Mouse (Mus musculus) bone marrow macrophage, adult 2 months (primary cell): ENCODE data around the gene Dhx33. TPM values are rescaled to one million over a fixed set of nuclear protein-coding genes. Genes with fewer than 3 reads are reported as not detected.

Experiments used
- H3K27ac ChIP-seq: 2 replicates; pipeline ENCODE4 v1.5.1; 2012; ENCODE audit warnings: low read depth, low read length; ENCODE audit not compliant: insufficient read depth
- H3K4me1 ChIP-seq: 2 replicates; pipeline ENCODE4 v1.6.1; 2012; ENCODE audit warnings: low read length; ENCODE audit not compliant: control insufficient read depth, insufficient read depth
- H3K4me3 ChIP-seq: 2 replicates; pipeline ENCODE4 v1.5.1; 2012; ENCODE audit warnings: mild to moderate bottlenecking, low read length, moderate library complexity; ENCODE audit not compliant: insufficient read depth
- CTCF ChIP-seq: IDR thresholded peaks from 2 replicates; pipeline ENCODE4 v1.5.1; 2012; ENCODE audit warnings: low read depth, mild to moderate bottlenecking, low read length, moderate library complexity
- POLR2A ChIP-seq: IDR thresholded peaks from 2 replicates; pipeline ENCODE4 v1.6.1; 2012; ENCODE audit warnings: mild to moderate bottlenecking, low read depth, low read length, borderline replicate concordance
- polyA plus RNA-seq: library from polyadenylated mRNA; stranded (reverse); fragments of >200 nt; gene quantifications from 2 replicates; pipeline ENCODE4 v1.2.4, GENCODE M21; 2012; ENCODE audit not compliant: missing spikeins, insufficient read depth, insufficient read length

Gene Dhx33
- polyA plus RNA-seq, 1 experiment, result 13.2 TPM

DNA sequence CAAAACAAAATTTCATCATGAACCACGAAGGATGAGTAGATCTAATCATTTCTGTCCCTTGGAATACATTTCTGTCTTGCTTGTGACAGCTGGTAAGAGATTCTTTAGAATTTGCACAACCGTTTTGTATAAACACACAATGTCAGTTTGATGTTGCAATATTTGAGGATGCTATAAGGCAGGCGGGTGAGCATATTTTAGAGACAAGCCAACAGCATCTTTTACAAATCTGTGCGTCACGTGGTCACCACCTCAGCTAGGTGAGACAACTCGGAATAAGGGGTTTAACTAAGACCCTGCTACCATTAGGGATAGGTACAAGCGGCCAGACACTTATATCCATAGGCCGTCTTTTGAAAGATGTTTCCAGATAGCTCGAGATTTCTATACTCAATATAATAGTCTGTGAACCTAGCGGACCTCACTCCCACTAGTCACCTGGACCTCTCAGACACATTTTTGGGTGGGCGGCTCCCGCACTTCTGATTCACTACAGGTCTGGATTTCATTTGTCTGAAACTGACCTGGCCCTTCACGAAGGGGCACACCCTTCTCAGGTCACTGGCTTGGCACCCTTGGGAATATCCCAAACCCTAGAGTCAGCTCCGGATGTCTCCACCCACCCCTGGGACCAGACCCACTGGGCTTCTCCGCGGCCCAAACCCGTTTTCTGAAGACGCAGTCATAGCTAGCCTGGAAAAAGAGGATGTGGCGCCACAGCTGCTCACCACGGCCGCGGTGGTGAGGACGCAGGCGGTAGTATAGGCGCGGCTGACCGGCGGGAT lies 14.4 kb upstream of the Dhx33 start:
- Histone ChIP-seq H3K27ac (peak overlapping the region; percentile 67), H3K4me3 (peak overlapping the region; percentile 85), H3K4me1 (peaks cover 16% of the 10 kb centered on the region)
- no peak for TF ChIP-seq CTCF
- TF ChIP-seq POLR2A, result no peak

DNA sequence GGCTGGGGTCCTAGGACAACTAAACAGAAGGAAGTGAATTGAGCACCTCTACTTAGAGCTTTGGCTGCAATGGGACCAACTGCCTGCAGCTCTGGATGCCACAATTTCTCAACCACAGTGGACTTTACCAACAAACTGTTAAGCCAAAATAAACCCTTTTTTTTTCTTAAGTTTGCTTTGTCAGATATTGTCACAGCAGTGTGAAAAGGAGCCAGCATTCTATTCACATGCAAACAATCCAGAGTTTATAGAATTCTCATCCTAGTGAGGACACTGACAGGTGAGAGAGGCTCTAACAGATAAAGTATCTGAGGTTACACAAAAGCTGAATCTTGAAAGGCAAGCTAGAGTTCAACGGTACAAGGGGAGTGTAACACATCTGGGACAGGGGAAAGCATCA lies 12.8 kb upstream of the Dhx33 start:
- no peak overlapping the region for H3K27ac ChIP-seq
- H3K4me3 ChIP-seq, result no peak overlapping the region
- TF ChIP-seq CTCF, result no peak
- peaks cover 16% of the 10 kb centered on the region for H3K4me1 ChIP-seq

DNA sequence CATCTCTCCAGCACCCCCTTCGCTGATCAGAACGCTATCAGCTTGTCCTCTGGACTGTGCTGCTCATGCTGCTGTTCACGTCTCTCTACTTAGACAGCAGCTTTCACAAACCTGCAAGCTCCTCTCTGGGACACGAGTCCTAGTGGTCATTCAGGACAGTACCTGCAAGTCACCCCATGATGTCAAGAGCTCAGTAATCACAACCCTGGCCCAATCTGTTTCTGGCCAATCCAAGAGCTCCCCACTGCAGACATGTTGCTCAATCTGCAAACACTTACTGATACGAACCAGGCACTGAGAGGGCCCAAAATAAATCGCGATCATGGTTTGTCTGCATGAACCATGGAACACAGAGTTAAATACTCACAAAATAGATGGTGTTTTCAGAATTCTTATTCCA lies 8.5 kb upstream of the Dhx33 start:
- H3K4me3 ChIP-seq, result no peak overlapping the region
- H3K4me1 ChIP-seq, result peaks cover 16% of the 10 kb centered on the region
- no peak for TF ChIP-seq POLR2A
- TF ChIP-seq CTCF, result no peak
- no peak overlapping the region for H3K27ac ChIP-seq

DNA sequence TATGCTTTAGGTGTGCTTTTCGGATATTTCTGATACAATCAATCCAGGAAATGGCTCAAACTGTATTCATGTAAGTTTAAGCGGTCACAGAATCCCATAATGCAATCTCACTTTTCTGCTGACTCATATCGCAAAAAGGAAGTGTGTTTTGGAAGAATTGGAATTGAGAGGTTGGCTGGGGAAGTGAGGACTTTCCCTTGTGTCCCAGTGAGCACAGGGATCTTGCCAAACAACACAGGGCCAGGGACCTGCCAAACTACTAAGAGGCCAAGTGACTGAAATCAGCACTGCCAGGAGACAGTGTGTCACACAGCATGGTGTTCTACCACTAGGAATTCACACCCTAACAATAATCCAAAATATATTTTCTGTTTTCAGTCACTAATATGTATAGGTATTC lies 4.1 kb upstream of the Dhx33 start:
- TF ChIP-seq POLR2A (no peak), CTCF (no peak)
- Histone ChIP-seq H3K4me3 (no peak overlapping the region), H3K27ac (peak overlapping the region; percentile 73), H3K4me1 (peaks cover 16% of the 10 kb centered on the region)

DNA sequence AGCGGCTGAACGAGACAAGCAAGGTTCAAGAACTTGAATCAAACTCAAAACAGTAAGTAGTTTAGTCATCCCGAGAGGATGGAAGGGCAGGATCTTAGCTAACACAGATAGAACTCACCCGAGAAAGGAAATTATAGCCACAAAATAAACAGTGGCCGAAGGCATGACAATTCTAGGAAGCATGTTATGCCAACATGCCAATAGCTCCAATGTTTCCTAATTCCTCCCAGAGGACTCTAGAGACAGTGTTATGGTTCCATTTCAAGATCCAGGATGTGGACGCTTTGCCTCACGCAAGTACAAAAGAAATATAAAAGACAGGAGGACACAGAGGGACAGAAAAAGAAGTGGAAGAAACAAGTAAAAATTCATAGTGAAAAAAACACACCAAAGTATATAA lies 3.6 kb upstream of the Dhx33 start:
- TF ChIP-seq CTCF, result no peak
- TF ChIP-seq POLR2A, result no peak
- Histone ChIP-seq H3K27ac (peak overlapping the region; percentile 73), H3K4me1 (peaks cover 18% of the 10 kb centered on the region), H3K4me3 (no peak overlapping the region)

DNA sequence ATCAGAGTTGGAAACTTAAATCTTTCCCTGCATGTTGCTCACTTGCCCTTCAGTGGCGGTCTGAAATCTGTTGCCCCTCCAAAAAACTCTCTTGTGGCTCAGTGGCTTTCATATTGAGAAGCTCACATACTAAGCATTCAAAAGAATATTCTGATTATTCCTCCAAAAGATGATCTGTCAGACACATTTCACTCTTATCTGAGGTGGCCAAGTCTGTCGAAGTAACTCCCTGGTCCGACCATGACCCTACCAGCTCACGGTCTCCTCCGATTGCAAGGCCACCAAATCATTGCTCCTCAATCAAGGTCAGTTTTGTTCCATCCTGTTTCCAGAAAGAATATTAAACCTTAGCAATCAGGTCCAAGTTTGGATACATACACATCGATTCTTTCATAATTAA lies 2.8 kb upstream of the Dhx33 start:
- Histone ChIP-seq H3K27ac (no peak overlapping the region), H3K4me1 (peaks cover 24% of the 10 kb centered on the region), H3K4me3 (no peak overlapping the region)
- no peak for TF ChIP-seq CTCF
- no peak for TF ChIP-seq POLR2A

DNA sequence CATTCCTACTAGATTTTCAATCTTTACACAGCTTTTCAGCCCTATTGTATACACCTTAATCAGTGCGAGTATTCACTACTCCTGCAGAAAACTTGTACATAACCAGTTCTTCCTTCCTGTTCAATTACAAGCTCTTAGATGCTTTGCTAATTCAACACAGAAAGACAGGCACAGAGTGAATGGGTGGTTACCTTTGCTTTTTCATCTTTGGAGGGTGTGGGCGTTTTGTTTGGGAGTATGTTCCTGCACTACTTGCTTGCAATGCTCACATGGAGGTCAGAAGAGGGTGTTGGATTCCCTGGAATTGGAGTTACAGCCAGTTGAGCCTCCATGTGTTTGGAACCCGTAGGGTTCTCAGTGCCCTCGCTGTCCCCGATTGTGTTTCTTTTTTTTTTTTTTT lies 809 bp upstream of the Dhx33 start:
- peaks cover 24% of the 10 kb centered on the region for H3K4me1 ChIP-seq
- no peak for TF ChIP-seq CTCF
- no peak for TF ChIP-seq POLR2A
- no peak overlapping the region for H3K4me3 ChIP-seq
- H3K27ac ChIP-seq, result no peak overlapping the region

DNA sequence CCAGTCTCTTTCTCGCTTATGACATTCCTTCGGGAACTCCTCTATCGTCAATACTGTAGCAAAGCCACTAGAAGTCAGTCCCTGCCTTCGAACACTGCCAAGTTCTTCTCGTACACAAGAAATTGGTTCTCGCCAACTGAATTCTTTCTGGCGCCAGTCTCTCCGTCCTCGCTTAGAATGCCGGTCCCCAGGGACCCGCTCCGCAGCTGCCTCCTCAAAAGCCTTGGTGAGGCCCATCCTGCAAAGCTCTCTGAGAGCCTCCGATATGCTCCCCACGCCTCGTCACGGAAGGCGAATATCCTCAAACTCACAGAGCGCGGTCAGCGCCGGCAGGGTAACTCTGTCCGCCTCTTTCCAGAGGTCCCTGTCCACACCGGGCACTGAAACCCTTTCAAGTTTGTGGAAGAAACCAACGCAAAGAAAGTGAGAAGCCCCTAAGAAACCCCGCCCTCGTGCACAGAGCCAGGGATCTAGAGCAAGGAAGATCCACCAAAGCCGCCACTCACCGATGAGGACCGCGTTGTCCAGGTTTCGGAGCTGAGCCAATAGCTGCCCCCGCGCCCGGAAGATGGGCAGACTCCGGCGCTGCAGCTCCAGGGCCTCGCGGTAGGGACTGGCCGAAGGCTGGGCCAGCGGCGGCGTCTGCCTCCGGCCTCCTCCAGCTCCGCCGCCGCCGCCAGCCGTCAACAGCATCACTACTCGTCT lies 474 bp downstream of the Dhx33 start:
- Histone ChIP-seq H3K4me3 (peak overlapping the region; percentile 96), H3K4me1 (peaks cover 17% of the 10 kb centered on the region), H3K27ac (peak overlapping the region; percentile 65)
- TF ChIP-seq POLR2A, result no peak
- no peak for TF ChIP-seq CTCF

DNA sequence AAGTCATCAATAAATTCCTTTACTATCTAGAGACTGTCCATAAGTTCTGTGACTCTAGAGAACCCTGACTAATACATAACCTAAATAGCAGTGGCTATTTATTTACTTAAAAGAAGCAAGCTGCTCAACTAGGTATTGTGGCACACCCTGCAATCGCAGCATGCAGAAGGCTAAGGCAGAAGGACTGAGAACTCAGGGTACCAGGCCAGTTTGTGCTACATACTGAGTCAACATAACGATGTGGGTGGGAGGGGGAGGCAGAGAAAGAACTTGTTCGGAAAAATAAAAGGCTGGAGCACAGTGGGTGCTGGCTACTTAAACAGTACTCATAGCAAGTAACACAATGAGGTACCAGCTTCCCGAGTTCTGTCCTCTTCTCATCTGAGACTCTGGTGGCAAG lies 3.1 kb downstream of the Dhx33 start:
- no peak overlapping the region for H3K4me3 ChIP-seq
- H3K4me1 ChIP-seq, result peaks cover 8% of the 10 kb centered on the region
- H3K27ac ChIP-seq, result no peak overlapping the region
- TF ChIP-seq CTCF (no peak), POLR2A (no peak)

DNA sequence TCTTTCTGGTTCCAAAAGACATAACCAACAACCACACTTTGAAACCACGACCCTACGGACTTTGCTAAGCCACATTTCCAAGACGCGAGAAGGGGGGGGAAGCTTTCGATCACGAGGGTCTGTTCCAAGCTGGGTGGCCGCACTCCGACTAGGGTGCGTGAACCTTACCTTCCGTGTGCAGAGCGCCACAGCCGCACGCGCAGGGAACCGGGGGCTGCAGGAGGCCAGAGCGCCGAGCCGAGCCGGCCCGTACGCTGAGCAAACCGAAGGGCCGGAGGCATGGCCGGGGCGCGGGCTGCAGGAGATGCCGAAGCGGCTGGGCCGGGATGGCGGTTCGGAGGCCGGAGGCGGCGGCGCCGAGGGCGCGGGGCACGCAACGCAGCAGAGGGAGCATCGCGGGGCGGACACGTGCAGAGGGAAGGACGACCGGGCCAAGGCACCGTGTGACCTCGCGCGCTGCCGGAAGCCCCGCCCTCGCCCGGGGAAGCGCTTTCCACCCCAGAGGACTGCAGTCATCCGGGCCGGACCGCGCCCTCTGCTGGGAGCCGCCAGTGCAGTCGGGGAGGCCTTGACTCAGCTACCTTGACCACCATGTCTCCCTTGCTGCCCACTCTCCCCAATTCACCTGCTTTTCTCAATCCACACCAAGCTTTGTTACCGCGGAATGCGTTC lies 21.5 kb downstream of the Dhx33 start, which contains the start of gene C1qbp:
Gene C1qbp (minus strand): TSS at position 470 of the 672 bp plus-strand sequence.
- H3K4me3 ChIP-seq, result peak within 1 kb of the TSS; percentile 89
- H3K27ac ChIP-seq, result peak within 1 kb of the TSS; percentile 60
- peak; percentile 70 for TF ChIP-seq CTCF
- no peak for TF ChIP-seq POLR2A
- peaks cover 26% of the 10 kb centered on the region for H3K4me1 ChIP-seq
